Mouse (Mus musculus) CH12.LX (cell line): Measurements from ENCODE around the gene Gm45213. TPM values are rescaled to one million over a fixed set of nuclear protein-coding genes. Genes with fewer than 3 reads are reported as not detected.

Experiments used
- DNase-seq: peaks from one replicate; pipeline ENCODE4 v3.0.0-alpha.2; 2013; ENCODE audit errors: extremely low read depth
- H3K27ac ChIP-seq: 2 replicates; pipeline ENCODE4 v1.5.1; 2012; ENCODE audit warnings: low read depth, mild to moderate bottlenecking, control low read depth, moderate library complexity; ENCODE audit not compliant: insufficient read depth
- H3K27me3 ChIP-seq: replicated peaks from 2 replicates; pipeline ENCODE3; 2012; ENCODE audit warnings: inconsistent platforms
- H3K36me3 ChIP-seq, 2 experiments: replicated peaks in 1 of 2; 2 replicates each; pipeline versions ENCODE3 to v1.6.1; 2012; ENCODE audit warnings: inconsistent platforms in 1 of 2, low read length in 1 of 2, mild to moderate bottlenecking in 1 of 2, mixed read lengths in 1 of 2, moderate library complexity in 1 of 2; ENCODE audit not compliant: control insufficient read depth in 1 of 2, insufficient read depth in 1 of 2
- H3K4me1 ChIP-seq, 2 experiments: 2 replicates each; pipeline ENCODE4 v1.6.1; 2012; ENCODE audit warnings: inconsistent platforms in 1 of 2, moderate library complexity in 1 of 2; ENCODE audit not compliant: insufficient read depth in 2 of 2, control insufficient read depth in 1 of 2
- H3K4me2 ChIP-seq: 2 replicates; pipeline ENCODE4 v1.6.1; 2012; ENCODE audit warnings: low read depth, mild to moderate bottlenecking, control low read depth; ENCODE audit not compliant: poor library complexity, insufficient read depth, severe bottlenecking
- H3K4me3 ChIP-seq, 3 experiments: fragments of 150-350 bp in 1 of 3; sonication (generic) in 1 of 3; replicated peaks in 1 of 3; 2 replicates each; pipeline versions ENCODE3 to v1.5.1; 2011 to 2012; ENCODE audit warnings: low read depth in 2 of 3, low read length in 2 of 3, mild to moderate bottlenecking in 2 of 3, moderate library complexity in 2 of 3, control low read depth in 1 of 3, improper control_type of control experiment in 1 of 3, inconsistent platforms in 1 of 3, mixed read lengths in 1 of 3; ENCODE audit not compliant: poor library complexity in 1 of 3
- H3K79me2 ChIP-seq: replicated peaks from 2 replicates; pipeline ENCODE4 v1.6.1; 2012; ENCODE audit warnings: mild to moderate bottlenecking, moderate library complexity; ENCODE audit not compliant: control insufficient read depth, poor library complexity, insufficient read depth, severe bottlenecking; ENCODE audit errors: extremely low read depth
- H3K9ac ChIP-seq: 2 replicates; pipeline ENCODE4 v1.6.1; 2012; ENCODE audit warnings: low read depth, mild to moderate bottlenecking, control low read depth, moderate library complexity; ENCODE audit not compliant: insufficient read depth
- H3K9me3 ChIP-seq: replicated peaks from 2 replicates; pipeline ENCODE3; 2012; ENCODE audit warnings: low read length, inconsistent platforms, mixed read lengths
- BHLHE40 ChIP-seq: IDR thresholded peaks from 2 replicates; pipeline ENCODE4 v1.6.1; 2011; ENCODE audit warnings: mild to moderate bottlenecking, low read depth, low read length, improper control_type of control experiment
- CHD1 ChIP-seq: IDR thresholded peaks from 2 replicates; pipeline ENCODE4 v1.6.1; 2012; ENCODE audit warnings: low read depth, low read length, improper control_type of control experiment, inconsistent platforms
- E2F4 ChIP-seq: IDR thresholded peaks from 2 replicates; pipeline ENCODE4 v1.6.1; 2011; ENCODE audit warnings: low read depth, low read length, improper control_type of control experiment; ENCODE audit not compliant: insufficient replicate concordance
- ELF1 ChIP-seq: IDR thresholded peaks from 2 replicates; pipeline ENCODE4 v1.6.1; 2014; ENCODE audit warnings: low read depth, mild to moderate bottlenecking, inconsistent platforms, low read length, improper control_type of control experiment
- EP300 ChIP-seq: IDR thresholded peaks from 2 replicates; pipeline ENCODE4 v1.6.1; 2011; ENCODE audit warnings: low read length, improper control_type of control experiment
- ETS1 ChIP-seq: conservative IDR thresholded peaks from 2 replicates; pipeline ENCODE4 v1.6.1; 2012; ENCODE audit warnings: low read depth, mild to moderate bottlenecking, inconsistent platforms, low read length, improper control_type of control experiment, moderate library complexity
- GABPA ChIP-seq: IDR thresholded peaks from 2 replicates; pipeline ENCODE4 v1.6.1; 2012; ENCODE audit warnings: low read depth, low read length, improper control_type of control experiment, inconsistent platforms; ENCODE audit not compliant: insufficient replicate concordance
- HCFC1 ChIP-seq: IDR thresholded peaks from 2 replicates; pipeline ENCODE4 v1.6.1; 2012; ENCODE audit warnings: low read depth, mild to moderate bottlenecking, inconsistent platforms, low read length, improper control_type of control experiment
- IRF4 ChIP-seq: IDR thresholded peaks from 2 replicates; pipeline ENCODE4 v1.6.1; 2014; ENCODE audit warnings: low read depth, mild to moderate bottlenecking, inconsistent platforms, low read length, improper control_type of control experiment
- JUND ChIP-seq: conservative IDR thresholded peaks from 2 replicates; pipeline ENCODE4 v1.6.1; 2011; ENCODE audit warnings: low read depth, low read length, improper control_type of control experiment
- KAT2A ChIP-seq: IDR thresholded peaks from 2 replicates; pipeline ENCODE4 v1.6.1; 2012; ENCODE audit warnings: low read length, improper control_type of control experiment, inconsistent platforms; ENCODE audit not compliant: insufficient replicate concordance
- MAZ ChIP-seq: IDR thresholded peaks from 2 replicates; pipeline ENCODE4 v1.6.1; 2012; ENCODE audit warnings: low read depth, mild to moderate bottlenecking, inconsistent platforms, low read length, improper control_type of control experiment, moderate library complexity
- MEF2A ChIP-seq: IDR thresholded peaks from 2 replicates; pipeline ENCODE4 v1.6.1; 2014; ENCODE audit warnings: low read depth, mild to moderate bottlenecking, inconsistent platforms, low read length, improper control_type of control experiment, borderline replicate concordance
- MXI1 ChIP-seq: IDR thresholded peaks from 2 replicates; pipeline ENCODE4 v1.6.1; 2011; ENCODE audit warnings: mild to moderate bottlenecking, low read depth, low read length, improper control_type of control experiment
- PAX5 ChIP-seq: IDR thresholded peaks from 2 replicates; pipeline ENCODE4 v1.6.1; 2012; ENCODE audit warnings: low read length, inconsistent platforms, mixed read lengths
- POLR2A ChIP-seq: IDR thresholded peaks from 2 replicates; pipeline ENCODE4 v1.6.1; 2011; ENCODE audit warnings: low read depth, mild to moderate bottlenecking, improper control_type of control experiment, low read length
- POLR2AphosphoS2 ChIP-seq: IDR thresholded peaks from 2 replicates; pipeline ENCODE4 v1.6.1; 2011; ENCODE audit warnings: low read depth, low read length, improper control_type of control experiment
- RAD21 ChIP-seq: IDR thresholded peaks from 2 replicates; pipeline ENCODE4 v1.6.1; 2011; ENCODE audit warnings: low read depth, mild to moderate bottlenecking, low read length, improper control_type of control experiment, moderate library complexity
- SIN3A ChIP-seq: IDR thresholded peaks from 2 replicates; pipeline ENCODE4 v1.6.1; 2012; ENCODE audit warnings: low read length, improper control_type of control experiment, inconsistent platforms
- TBP ChIP-seq: conservative IDR thresholded peaks from 2 replicates; pipeline ENCODE4 v1.6.1; 2011; ENCODE audit warnings: low read depth, low read length, improper control_type of control experiment
- TCF12 ChIP-seq: IDR thresholded peaks from 2 replicates; pipeline ENCODE4 v1.6.1; 2014; ENCODE audit warnings: low read depth, mild to moderate bottlenecking, inconsistent platforms, low read length, improper control_type of control experiment
- USF1 ChIP-seq: IDR thresholded peaks from 2 replicates; pipeline ENCODE4 v1.6.1; 2014; ENCODE audit warnings: low read depth, mild to moderate bottlenecking, inconsistent platforms, low read length, improper control_type of control experiment
- USF2 ChIP-seq: conservative IDR thresholded peaks from 2 replicates; pipeline ENCODE4 v1.6.1; 2011; ENCODE audit warnings: low read depth, low read length, improper control_type of control experiment
- ZMIZ1 ChIP-seq: IDR thresholded peaks from 2 replicates; pipeline ENCODE4 v1.6.1; 2012; ENCODE audit warnings: low read depth, mild to moderate bottlenecking, inconsistent platforms, low read length, improper control_type of control experiment
- dilution Hi-C: fragments of 300-500 bp; cut with MboI; formaldehyde crosslinking; loops from 2 replicates; pipeline ENCODE4 v1.14.3; 2020; ENCODE audit warnings: low sequenced_read_pairs; ENCODE audit not compliant: extremely low pct_unique_long_range_greater_than_20kb, extremely low pct_ligation_motif_present
- in situ Hi-C: fragments of 300-500 bp; cut with MboI; formaldehyde crosslinking; loops from 3 replicates; pipeline ENCODE4 v1.14.3; 2019; ENCODE audit warnings: low sequenced_read_pairs, low pct_ligation_motif_present, low pct_unique_long_range_greater_than_20kb, mixed read lengths
- polyA plus RNA-seq: library from polyadenylated mRNA; unstranded; fragments of >175 nt; gene quantifications from 2 replicates; pipeline ENCODE4 v1.2.1, GENCODE M21; 2012; ENCODE audit warnings: low read depth; ENCODE audit not compliant: insufficient read length
- total RNA-seq, 2 experiments: library from RNA; depleted of rRNA; stranded (reverse); fragments of 300-350 nt in 1 of 2; fragments of >200 nt in 1 of 2; gene quantifications; 2 replicates each; pipeline ENCODE4 v1.2.3; 2012 to 2014

Gm45213 gene
- total RNA-seq (2012; rRNA removed) (not detected in 2 replicates), total RNA-seq (2014; rRNA removed) (not detected in 2 replicates), polyA plus RNA-seq (not detected in 2 replicates)

GRCm38 (mm10) chr7:66043552-66044459 lies at the start of gene Gm45213:
Gene Gm45213 (plus strand): TSS chr7:66043602.
- no peaks in the 10 kb centered on the region for H3K4me1 ChIP-seq
- H3K79me2 ChIP-seq, result no peaks in the 10 kb centered on the region
- H3K27ac ChIP-seq, result no peak within 1 kb of the TSS
- H3K4me2 ChIP-seq, result no peak within 1 kb of the TSS
- no peak within 1 kb of the TSS for H3K9ac ChIP-seq
- peaks cover 84% of the 10 kb centered on the region for H3K27me3 ChIP-seq
- H3K36me3 ChIP-seq, result no peaks in the 10 kb centered on the region
- dilution Hi-C loops, result no loop called here
- H3K4me3 ChIP-seq, result no peak within 1 kb of the TSS
- TF ChIP-seq TCF12 (no peak), MEF2A (no peak), ETS1 (no peak), USF1 (no peak), MXI1 (no peak), RAD21 (no peak), MAZ (no peak), POLR2A (no peak), ELF1 (no peak), PAX5 (no peak)
- TF ChIP-seq, all 38 proteins: peak for 0
- H3K9me3 ChIP-seq, result peaks cover 19% of the 10 kb centered on the region
- in situ Hi-C loops, result no loop called here
- no peak for DNase-seq

- no peak overlapping the region for H3K27ac ChIP-seq
- no peaks in the 10 kb centered on the region for H3K36me3 ChIP-seq
- H3K4me1 ChIP-seq, result no peaks in the 10 kb centered on the region
- peaks cover 6% of the 10 kb centered on the region for H3K9me3 ChIP-seq
- H3K4me3 ChIP-seq, result no peak overlapping the region
- no peak overlapping the region for H3K9ac ChIP-seq
- TF ChIP-seq MEF2A (no peak), KAT2A (no peak), JUND (no peak), BHLHE40 (no peak), USF2 (no peak), EP300 (no peak), RAD21 (no peak), TBP (no peak), IRF4 (no peak), POLR2AphosphoS2 (no peak), HCFC1 (no peak), E2F4 (no peak), GABPA (no peak), SIN3A (no peak), USF1 (no peak), CHD1 (no peak), ZMIZ1 (no peak), PAX5 (no peak), MXI1 (no peak)
- H3K79me2 ChIP-seq, result no peaks in the 10 kb centered on the region
- peaks cover 54% of the 10 kb centered on the region for H3K27me3 ChIP-seq
- dilution Hi-C loops (no loop called here), in situ Hi-C loops (no loop called here)
- DNase-seq, result no peak
- no peak overlapping the region for H3K4me2 ChIP-seq
These were observed 42.2 kb upstream of the Gm45213 start for GRCm38 (mm10) chr7:66001035-66001754.
